Mouse (Mus musculus) urinary bladder, adult 2 months (tissue): ENCODE measurements around the gene Wdr27. TPM values are rescaled to one million over a fixed set of nuclear protein-coding genes. Genes with fewer than 3 reads are reported as not detected.
"Not testable (repeated sequence)": the region's sequence is repeated elsewhere in the genome, so short reads cannot be mapped to it uniquely, and the experiment has no call there.

ENCODE experiments used
- DNase-seq: peaks from one replicate; pipeline ENCODE4 v3.0.0; 2022; ENCODE audit warnings: low spot score
- polyA plus RNA-seq: library from polyadenylated mRNA; depleted of rRNA; stranded (reverse); fragments of >200 nt; gene quantifications from 2 replicates; pipeline ENCODE4 v1.2.3, GENCODE M21; 2012; rRNA removed

The Wdr27 gene
- 4.4 and 5.9 TPM in 2 replicates for polyA plus RNA-seq

GRCm38 (mm10) chr17:14943009-14943728 lies at the start of gene Wdr27, which contains the start of gene 1600012H06Rik:
Wdr27 (minus strand) TSS chr17:14943158.
1600012H06Rik (plus strand) TSS chr17:14943184.
- peak; percentile 97 for DNase-seq

DNA sequence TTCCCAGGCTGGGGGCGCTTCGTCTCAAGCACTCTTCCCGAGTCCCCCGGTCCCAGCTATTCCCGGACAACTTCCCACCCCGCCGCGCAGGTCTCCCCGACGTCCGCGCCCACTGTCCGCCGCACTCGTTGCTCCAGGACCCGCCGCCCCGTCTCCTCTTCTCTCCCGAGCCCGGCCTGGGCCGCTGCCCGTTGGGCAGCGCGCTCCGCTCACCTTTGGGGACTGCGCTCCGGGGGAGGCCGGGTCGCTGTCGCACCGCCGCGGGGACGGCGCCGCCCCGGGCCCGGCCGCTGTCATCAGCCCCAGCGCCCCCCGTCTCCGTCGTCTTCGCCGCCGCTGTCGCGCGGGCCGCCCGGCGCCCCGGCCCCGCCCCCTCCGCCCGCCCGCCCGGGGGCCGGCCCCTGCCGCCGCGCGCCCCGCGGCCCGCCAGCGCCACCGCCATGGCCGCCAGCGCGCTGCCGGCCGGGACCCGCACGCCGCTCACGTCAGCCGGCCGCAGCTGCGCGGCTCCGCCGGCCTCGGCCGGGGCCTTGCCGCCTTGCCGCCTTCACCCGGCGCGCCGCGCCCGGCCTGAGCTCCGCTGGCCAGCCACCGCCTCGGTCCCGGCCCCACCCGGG lies 49.7 kb upstream of the Wdr27 start:
- DNase-seq = not testable (repeated sequence)

DNA sequence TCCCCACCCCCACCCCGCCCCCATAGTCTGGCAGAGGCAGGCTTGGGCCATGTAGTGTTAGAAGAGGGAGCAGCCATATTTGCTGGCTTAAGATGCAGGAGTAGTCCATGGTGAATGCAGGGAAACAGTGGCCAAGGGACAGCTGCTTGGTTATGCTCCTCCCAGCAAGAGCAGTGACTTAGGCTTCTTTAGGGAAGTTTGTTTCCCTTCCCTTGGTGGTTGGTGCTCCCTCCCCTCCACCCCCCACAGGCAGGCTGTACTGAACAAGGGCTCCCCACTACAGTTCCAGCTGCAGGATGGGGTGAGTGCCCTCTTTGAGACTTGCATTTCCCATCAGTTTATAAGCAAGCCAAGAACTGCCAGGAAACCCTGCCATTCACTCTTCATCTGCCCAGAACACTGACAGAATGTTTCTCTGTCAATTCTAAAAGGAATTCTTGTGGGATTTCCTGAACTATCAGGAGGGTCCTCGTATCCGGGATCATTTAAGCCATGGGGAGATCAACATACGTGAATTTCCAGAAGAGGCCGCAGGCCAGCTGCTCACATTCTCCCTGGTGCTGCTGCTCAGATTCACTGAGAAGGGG lies 47.3 kb upstream of the Wdr27 start:
- DNase-seq = peak; percentile 12

GRCm38 (mm10) chr17:14978362-14979038 lies 35.5 kb upstream of the Wdr27 start, which contains the start of the genes 9030025P20Rik and Gm3417:
9030025P20Rik (plus strand) TSS chr17:14978468.
Gm3417 (minus strand) TSS chr17:14978790.
- DNase-seq = not testable (repeated sequence)

- not testable (repeated sequence) for DNase-seq
Observed at GRCm38 (mm10) chr17:14977718-14978361, 34.9 kb upstream of the Wdr27 start.

- DNase-seq = not testable (repeated sequence)
Observed at GRCm38 (mm10) chr17:14968373-14968913, 25.5 kb upstream of the Wdr27 start.

GRCm38 (mm10) chr17:14961557-14962154 lies 18.7 kb upstream of the Wdr27 start:
- DNase-seq = not testable (repeated sequence)

DNA sequence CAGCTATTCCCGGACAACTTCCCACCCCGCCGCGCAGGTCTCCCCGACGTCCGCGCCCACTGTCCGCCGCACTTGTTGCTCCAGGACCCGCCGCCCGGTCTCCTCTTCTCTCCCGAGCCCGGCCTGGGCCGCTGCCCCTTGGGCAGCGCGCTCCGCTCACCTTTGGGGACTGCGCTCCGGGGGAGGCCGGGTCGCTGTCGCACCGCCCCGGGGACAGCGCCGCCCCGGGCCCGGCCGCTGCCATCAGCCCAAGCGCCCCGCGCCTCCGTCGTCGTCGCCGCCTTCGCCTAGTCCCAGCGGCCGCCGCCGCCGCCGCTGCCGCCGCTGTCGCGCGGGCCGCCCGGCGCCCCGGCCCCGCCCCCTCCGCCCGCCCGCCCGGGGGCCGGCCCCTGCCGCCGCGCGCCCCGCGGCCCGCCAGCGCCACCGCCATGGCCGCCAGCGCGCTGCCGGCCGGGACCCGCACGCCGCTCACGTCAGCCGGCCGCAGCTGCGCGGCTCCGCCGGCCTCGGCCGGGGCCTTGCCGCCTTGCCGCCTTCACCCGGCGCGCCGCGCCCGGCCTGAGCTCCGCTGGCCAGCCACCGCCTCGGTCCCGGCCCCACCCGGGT lies 18.1 kb upstream of the Wdr27 start, which contains the start of gene Phf10:
Gene Phf10, minus strand, starts transcription at position 323 of the 606 bp plus-strand sequence.
- DNase-seq = peak; percentile 61

DNA sequence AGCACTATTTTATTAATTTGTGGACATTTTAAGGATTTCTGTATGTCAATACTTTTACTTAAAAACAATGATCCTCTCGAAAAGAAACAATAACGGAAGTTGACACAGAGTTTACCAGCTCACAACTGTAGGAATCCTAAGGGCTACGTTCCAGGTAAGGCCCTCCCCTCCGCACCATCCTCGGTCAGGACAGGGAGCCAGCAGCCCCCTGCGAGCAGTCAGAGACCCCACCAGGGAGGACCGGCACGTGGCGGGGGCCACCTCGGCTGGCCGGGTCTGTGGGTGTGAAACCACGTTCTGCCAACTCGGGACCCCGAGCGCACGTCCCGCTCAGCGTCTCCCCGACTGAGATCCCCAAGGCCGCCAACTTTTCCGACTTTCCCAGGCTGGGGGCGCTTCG lies 17.6 kb upstream of the Wdr27 start:
- peak; percentile 40 for DNase-seq

DNA sequence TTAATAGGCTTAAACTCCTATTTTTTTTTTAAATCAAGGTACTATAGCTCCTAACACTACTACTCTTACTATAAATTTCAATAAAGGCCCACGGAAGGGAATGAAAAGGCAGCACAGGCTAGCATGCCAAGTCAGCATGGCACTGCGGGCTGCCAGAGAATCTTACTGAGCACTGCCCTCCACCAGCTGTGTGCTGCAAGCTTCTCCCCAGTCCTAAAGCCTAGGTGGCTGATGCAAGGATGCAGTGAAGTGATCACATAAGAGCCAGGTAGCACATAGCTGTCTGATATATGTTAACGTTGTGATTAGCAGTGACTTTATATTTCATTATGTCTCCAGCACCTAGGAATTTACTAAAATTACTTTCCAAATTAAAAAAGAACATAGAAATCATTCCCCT lies 17.0 kb upstream of the Wdr27 start:
- no peak for DNase-seq

- DNase-seq = no peak
Observed at GRCm38 (mm10) chr17:14958686-14959327, 15.8 kb upstream of the Wdr27 start.

DNA sequence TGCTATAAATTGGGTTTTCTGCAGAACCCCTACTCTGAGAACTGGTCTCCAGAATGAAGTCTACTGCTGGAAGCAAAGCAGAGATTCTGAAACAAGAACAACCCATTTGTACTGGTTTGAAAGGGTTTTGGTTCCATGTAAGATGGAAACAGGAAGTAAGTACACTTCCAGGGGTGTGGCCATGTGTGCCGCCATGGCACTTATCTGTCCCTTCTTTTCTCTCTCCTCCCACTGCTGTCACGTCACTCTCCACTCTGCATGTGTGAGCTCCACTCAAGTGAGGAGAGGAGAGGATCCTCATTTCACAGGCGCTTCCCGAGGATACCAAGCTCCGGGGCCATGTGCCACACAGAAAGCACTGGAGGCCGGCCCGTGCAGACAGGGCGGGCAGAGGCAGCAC lies 10.5 kb upstream of the Wdr27 start:
- DNase-seq = no peak

GRCm38 (mm10) chr17:14949161-14949827 lies 6.3 kb upstream of the Wdr27 start:
- no peak for DNase-seq

GRCm38 (mm10) chr17:14944551-14944950 lies 1.6 kb upstream of the Wdr27 start:
- DNase-seq = no peak

DNA sequence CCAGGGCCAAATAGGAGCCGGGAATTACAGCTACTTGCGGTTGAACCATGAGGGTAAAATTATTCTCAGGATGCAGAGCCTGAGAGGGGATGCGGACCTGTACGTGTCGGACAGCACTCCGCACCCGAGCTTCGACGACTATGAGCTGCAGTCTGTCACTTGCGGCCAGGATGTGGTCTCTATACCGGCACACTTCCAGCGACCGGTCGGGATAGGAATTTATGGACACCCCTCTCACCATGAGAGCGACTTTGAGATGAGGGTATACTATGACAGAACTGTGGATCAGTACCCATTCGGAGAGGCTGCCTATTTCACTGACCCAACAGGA lies 736 bp upstream of the Wdr27 start:
- no peak for DNase-seq

- DNase-seq = not testable (repeated sequence)
Observed at GRCm38 (mm10) chr17:14942181-14942580, 777 bp downstream of the Wdr27 start.

DNA sequence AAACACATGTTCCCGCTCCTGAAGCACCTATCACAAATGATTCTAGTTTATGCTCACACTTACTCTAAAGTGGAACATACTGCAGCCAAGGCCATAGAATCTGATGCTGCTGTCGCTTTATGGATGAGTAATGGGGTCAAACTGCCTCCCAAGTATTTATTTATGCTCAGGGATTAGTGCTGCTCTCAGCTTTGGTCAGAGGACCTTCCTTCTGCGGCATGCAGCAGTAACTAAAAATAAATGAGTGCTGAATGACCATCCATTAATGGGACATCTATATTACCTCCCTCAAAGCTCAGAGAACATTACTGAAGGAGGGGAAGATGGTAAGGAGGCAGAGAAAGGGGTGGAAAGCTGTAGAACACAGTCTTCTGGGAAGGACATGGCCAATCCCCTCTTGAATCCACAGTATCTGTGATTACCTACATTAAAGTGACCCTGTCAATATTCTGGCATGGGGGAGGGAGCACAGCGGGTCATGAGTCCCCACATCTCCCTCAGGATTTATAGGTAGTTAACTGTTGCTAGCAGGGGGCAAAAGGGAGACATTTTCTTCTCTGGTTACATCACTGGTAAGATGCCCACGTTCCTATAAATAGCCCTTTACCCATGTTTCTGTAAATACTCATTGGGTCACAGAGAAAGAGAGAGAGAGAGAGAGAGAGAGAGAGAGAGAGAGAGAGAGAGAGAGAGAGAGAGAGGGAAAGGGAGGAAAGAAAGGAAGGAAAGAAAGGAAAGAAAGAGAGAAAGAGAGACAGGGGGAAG lies 6.9 kb downstream of the Wdr27 start:
- no peak for DNase-seq

DNA sequence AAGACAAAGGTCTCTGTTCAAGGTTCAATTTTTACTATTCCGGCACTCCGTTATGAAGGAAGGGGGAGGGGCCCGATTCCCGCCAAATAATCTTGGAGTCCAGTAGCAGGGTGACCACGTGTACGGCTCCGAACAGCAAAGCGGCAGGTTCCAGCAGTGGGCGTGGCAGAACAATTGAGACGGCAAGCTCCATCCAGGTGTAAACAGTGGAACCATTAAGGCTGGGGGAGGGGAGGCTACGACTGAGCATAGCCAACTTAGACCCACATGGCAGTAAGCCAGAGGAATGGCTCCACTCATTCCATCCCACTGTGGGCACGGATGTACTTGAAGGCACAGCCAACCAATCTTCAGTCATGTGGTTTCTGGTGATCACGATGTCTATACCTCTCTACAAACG lies 7.7 kb downstream of the Wdr27 start:
- not testable (repeated sequence) for DNase-seq

DNA sequence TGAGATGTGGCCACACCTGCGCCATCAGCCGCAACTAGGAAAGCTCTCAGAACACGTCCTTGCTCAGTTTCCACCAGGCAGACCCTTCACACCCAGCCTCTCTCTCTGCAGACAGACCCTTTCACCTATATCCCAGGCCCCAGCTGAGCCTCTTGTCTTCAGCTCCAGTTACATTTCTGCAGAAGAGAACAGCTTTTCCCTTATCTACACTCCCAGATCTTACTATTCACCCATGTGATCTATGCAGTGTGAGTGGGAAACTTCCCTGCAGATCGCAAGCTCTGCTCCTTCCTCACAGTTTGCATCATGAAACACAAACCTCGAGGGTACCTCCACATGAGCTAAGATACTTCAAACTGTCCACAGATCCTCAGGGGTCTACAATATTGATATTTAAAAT lies 11.5 kb downstream of the Wdr27 start:
- no peak for DNase-seq
